Mouse (Mus musculus) brain, embryonic 18.5 days (tissue): ENCODE measurements around the gene Mst1r.
A peak's percentile ranks its signal among the peaks of the same experiment; 100 is the strongest.

ENCODE experiments used
- DNase-seq: peaks from one replicate; pipeline ENCODE4 v3.0.0-alpha.2; 2012; ENCODE audit warnings: low read depth, low spot score

Mst1r gene

DNA sequence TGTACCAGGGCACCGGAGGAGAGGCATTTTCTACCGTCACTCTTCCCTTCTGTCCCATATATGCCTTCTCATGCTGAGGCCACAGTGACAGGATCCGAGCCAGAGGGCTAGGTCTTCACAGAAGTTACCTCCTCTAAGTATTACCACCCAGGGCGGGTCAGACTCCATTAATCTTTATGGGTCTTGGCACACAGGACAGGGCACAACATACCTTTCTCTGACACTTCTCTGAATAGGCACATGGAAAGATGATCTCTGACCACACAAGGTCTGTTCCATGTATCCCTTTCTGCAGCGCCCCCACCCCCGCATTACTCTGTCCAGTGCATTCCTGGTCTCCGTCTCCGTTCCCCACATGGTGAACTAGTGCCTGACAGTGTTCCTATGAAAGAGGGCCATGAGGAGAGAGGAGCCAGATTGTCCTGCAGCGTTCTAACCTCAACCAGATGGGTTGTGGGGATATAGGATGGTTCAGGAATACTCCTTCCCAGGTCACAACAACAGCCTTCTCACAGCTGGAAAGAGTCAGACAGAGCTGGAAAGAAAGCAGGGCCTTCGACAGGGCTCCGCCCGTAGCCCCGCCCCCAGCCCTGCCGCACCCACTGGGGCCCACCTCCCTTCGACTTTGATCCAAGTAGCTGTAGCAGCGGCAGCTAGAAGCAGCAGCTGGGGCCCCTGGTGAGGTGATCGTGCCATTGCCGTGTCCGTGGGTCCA lies at the start of gene Mst1r:
Gene Mst1r (plus strand): TSS at position 622 of the 715 bp plus-strand sequence.
- DNase-seq = no peak

- no peak for DNase-seq
These were observed 48.3 kb upstream of the Mst1r start for GRCm38 (mm10) chr9:107858343-107858742.

GRCm38 (mm10) chr9:107864493-107864892 lies 42.2 kb upstream of the Mst1r start:
- DNase-seq = no peak

DNA sequence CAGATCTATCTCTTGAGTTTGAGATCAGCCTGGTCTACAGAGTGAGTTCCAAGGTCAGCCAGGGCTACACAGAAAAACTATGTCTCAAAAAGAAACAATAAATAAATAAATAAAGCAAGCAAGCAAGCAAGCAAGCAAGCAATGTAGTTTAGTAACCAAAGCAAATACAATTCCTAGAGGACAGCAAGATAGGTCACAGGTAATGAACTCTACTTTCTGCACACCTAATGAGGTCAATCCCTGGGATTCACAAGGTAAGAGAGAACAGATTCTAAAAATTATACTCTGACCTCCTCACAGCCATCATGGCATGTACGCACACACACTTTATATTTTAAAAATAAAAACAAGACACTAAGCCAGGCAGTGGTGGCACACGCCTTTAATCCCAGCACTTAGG lies 40.6 kb upstream of the Mst1r start:
- DNase-seq = no peak

- DNase-seq = peak; percentile 93
These were observed 34.1 kb upstream of the Mst1r start for GRCm38 (mm10) chr9:107872350-107873098.

- no peak for DNase-seq
These were observed 33.5 kb upstream of the Mst1r start, which contains the start of gene Rbm6 for GRCm38 (mm10) chr9:107873137-107873536. Rbm6 (minus strand) TSS chr9:107873237.

- no peak for DNase-seq
These were observed 26.3 kb upstream of the Mst1r start for GRCm38 (mm10) chr9:107880411-107880810.

DNA sequence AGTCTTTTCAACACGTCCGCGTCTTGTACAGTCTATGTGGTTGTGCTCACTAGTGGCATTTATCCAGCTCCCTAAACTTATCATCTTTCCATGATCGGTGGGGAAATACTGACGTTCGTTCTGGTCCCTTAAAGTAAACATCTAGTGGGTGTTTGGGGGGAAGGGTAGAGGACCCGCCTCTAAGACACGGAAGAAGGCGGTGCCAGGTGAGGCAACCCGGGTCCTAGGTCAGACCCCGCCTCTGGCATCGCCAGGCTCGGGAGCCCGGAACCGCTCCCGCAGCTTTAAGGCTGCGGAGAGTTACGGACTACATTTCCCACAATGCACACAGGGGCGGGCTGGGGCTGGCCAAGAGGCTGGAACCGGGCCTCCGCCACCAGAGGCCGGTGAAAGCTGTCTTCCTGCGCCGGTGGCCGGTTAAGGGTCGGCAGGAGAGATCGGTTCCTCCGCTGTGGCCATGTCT lies 18.8 kb upstream of the Mst1r start, which contains the start of gene Mon1a:
Gene Mon1a (plus strand): TSS at position 348 of the 463 bp plus-strand sequence.
- DNase-seq = no peak

GRCm38 (mm10) chr9:107888267-107888850 lies 18.3 kb upstream of the Mst1r start:
- DNase-seq = no peak

DNA sequence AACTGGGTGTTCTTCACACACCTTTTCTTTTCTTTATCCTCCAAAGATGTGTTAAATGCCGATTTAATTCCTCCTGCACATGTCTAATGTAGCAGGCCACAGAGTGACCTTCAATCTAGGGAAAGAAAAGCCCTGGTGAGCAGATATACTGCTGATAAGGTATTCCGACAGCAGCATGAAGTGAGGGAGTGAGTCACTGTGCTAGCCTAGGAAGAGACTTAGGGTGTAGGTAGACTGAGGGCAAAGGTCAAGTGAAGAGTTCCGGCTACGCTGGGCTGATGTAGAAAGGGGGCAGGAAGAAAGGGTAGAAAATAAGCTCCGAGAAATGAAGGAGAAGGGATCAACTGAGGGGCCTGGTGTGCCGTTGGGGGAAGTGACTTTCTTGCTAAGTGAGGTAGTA lies 16.4 kb upstream of the Mst1r start:
- no peak for DNase-seq

GRCm38 (mm10) chr9:107891023-107891422 lies 15.7 kb upstream of the Mst1r start:
- DNase-seq = no peak

- no peak for DNase-seq
These were observed 8.1 kb upstream of the Mst1r start for GRCm38 (mm10) chr9:107898563-107898962.

DNA sequence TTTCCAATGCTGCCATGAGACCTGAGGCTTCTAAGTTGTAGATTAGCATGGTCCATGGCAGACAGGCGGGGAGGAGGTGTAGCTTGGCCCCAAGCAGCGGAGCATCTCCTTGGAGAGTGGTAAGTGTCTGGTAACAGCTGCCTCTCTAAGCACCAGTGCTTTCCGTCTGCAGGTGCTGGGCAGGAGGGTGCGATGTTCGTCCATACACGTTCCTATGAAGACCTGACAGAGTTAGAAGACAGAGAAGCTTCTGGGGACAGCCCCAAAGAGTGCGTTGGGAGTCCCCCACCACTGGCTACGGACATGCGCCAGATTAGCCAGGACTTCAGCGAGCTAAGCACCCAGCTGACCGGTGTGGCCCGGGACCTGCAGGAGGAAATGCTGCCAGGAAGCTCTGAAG lies 6.8 kb upstream of the Mst1r start:
- no peak for DNase-seq

GRCm38 (mm10) chr9:107900840-107901626 lies 5.6 kb upstream of the Mst1r start:
- no peak for DNase-seq

DNA sequence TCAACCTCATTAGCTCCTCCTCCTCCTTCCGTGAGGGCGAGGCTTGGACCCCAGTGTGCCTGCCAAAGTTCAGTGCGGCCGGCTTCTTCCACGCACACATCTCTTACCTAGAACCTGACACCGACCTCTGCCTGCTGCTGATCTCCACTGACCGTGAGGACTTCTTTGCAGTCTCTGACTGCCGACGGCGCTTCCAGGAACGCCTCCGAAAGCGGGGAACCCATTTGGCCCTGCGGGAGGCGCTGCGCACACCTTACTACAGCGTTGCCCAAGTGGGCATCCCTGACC lies 5.1 kb upstream of the Mst1r start:
- no peak for DNase-seq

- no peak for DNase-seq
These were observed 1.9 kb upstream of the Mst1r start for GRCm38 (mm10) chr9:107904726-107905125.

- no peak for DNase-seq
These were observed 511 bp downstream of the Mst1r start for GRCm38 (mm10) chr9:107906967-107907800.

- DNase-seq = no peak
These were observed 1.1 kb downstream of the Mst1r start for GRCm38 (mm10) chr9:107907801-107908120.

DNA sequence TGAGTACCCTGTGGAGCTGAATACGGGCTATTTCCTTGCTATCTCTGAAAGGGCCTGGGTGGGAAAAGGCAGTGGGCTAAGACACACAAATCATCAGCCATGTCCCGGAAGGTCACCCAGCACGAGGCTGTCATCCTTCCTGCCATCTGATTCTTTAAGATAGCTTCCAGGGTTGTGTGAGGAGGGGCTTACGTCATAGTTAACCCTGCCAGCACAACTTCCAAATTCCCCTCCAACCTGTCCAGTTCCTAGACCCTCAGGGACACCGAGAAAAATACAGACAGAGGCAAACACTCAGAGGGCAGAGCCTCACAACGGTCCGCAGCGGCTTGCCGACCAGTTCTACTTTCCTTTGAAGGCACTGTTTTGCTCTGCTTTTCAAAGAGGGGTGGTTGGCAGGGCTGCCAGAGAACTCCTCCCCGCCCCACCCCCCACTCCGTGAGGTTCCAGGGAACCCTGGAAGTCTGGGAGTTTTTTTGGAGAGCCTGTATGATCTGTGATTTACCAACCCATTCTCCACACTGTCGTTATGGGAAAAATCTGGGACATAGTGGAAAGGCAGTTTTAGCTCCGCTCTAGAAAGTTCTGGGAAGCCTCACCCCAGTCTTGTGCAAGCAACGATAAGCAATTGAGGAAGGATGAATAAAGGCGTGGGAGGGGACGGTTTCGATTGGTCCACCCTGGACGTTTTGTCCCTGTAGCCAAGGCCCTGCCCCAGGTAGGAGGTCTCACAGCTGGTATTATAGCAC lies 1.9 kb downstream of the Mst1r start:
- no peak for DNase-seq

DNA sequence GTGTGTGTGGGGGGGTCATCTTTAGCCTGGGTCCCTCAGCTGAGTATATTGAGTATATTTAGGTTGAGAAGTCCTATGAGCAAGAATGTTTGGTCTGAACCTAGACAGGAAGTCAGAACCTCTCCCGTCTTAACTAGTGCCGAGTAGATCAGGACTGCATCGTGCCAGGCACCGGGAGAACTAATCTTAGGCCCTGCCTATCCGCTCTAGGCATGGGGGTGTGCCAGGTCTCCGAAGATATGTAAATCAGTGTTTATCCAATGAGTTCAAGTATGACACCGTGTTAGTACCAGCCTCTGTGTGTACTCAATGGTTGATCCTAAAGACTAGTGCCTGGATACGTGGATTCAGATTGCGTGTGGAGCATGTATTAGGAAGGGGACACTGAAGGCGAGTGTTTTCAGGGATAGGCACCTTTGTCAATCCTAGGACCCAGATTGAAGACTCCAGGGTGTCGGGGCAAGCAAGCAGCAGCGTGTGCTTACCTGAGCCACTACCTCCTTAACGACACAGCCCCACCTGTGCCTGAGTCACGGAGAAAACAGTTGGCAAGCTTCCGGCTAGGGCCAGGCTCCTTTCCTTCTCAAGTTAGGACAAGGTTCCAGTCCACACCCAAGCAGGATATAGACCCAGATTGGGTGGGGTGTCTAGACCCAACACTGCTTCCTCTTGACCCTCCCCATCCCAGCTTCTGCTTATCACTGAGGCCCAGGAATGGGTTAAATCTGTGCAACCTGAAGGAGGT lies 3.5 kb downstream of the Mst1r start:
- no peak for DNase-seq
